Mouse (Mus musculus) embryonic stem cell, embryonic (primary cell): ENCODE data around the gene Ttc7b.

Experiments
- CTCF ChIA-PET, 4 experiments: fragments of 300-600 bp in 2 of 4; fragments of 350-600 bp in 2 of 4; sonication (Branson Sonifier 250); formaldehyde crosslinking; loops; one replicate each; lab custom pipeline; 2022; ENCODE audit warnings: inconsistent platforms in 2 of 4; lab: Charles Lee
- POLR2A ChIA-PET, 4 experiments: fragments of 300-600 bp in 2 of 4; fragments of 350-600 bp in 2 of 4; sonication (Branson Sonifier 250); formaldehyde crosslinking; loops; one replicate each; lab custom pipeline; 2022; ENCODE audit warnings: antibody characterized with exemption in 4 of 4, inconsistent platforms in 1 of 4; lab: Charles Lee

Ttc7b gene

GRCm38 (mm10) chr12:100456257-100456975 is 64.2 kb downstream of the Ttc7b start:
- ChIA-PET POLR2A (interaction anchor here in 1 of 4 experiments (0.6 kb wide), 1 partner anchor 353 kb away, joined by 3 read pairs; no protein-coding TSS in a partner anchor), CTCF (interaction anchor here in 3 of 4 experiments (0.8 to 1.5 kb wide), 4 partner anchors 23 to 325 kb away, joined by 3 to 7 read pairs (median 4); no protein-coding TSS in a partner anchor)

- ChIA-PET POLR2A (no interaction called here), CTCF (interaction anchor here in 3 of 4 experiments (0.8 to 1.5 kb wide), 4 partner anchors 24 to 324 kb away, joined by 3 to 7 read pairs (median 4); no protein-coding TSS in a partner anchor)
These were observed 65.2 kb downstream of the Ttc7b start for GRCm38 (mm10) chr12:100455453-100455852.

GRCm38 (mm10) chr12:100447701-100448277 is 72.8 kb downstream of the Ttc7b start:
- POLR2A ChIA-PET: interaction anchor here in 3 of 4 experiments (0.6 to 1.1 kb wide), 4 partner anchors 9 to 561 kb away, joined by 3 read pairs; no protein-coding TSS in a partner anchor
- CTCF ChIA-PET: interaction anchor here in 1 of 4 experiments (0.5 kb wide), 1 partner anchor 278 kb away, joined by 3 read pairs; no protein-coding TSS in a partner anchor

- ChIA-PET CTCF (interaction anchor here in 1 of 4 experiments (0.6 kb wide), 1 partner anchor 132 kb away, joined by 4 read pairs; no protein-coding TSS in a partner anchor), POLR2A (interaction anchor here in 1 of 4 experiments (1.0 kb wide), 1 partner anchor 32 kb away, joined by 3 read pairs; no protein-coding TSS in a partner anchor)
These were observed 73.5 kb downstream of the Ttc7b start for GRCm38 (mm10) chr12:100447161-100447560.

- CTCF ChIA-PET: no interaction called here
- POLR2A ChIA-PET: interaction anchor here in 2 of 4 experiments (0.7 kb wide), 2 partner anchors 214 to 260 kb away, joined by 3 read pairs; no protein-coding TSS in a partner anchor
These were observed 74.9 kb downstream of the Ttc7b start for GRCm38 (mm10) chr12:100445686-100446085.

GRCm38 (mm10) chr12:100445271-100445670 is 75.4 kb downstream of the Ttc7b start:
- ChIA-PET CTCF (no interaction called here), POLR2A (interaction anchor here in 1 of 4 experiments (0.7 kb wide), 1 partner anchor 260 kb away, joined by 3 read pairs; no protein-coding TSS in a partner anchor)

GRCm38 (mm10) chr12:100444671-100445165 is 75.9 kb downstream of the Ttc7b start:
- CTCF ChIA-PET: no interaction called here
- POLR2A ChIA-PET: interaction anchor here in 1 of 4 experiments (0.7 kb wide), 1 partner anchor 1622 kb away, joined by 3 read pairs; no protein-coding TSS in a partner anchor

GRCm38 (mm10) chr12:100443452-100443851 is 77.2 kb downstream of the Ttc7b start:
- CTCF ChIA-PET: interaction anchor here in 2 of 4 experiments (0.9 to 1.4 kb wide), 3 partner anchors 9 to 470 kb away, joined by 3 to 9 read pairs (median 3); no protein-coding TSS in a partner anchor

GRCm38 (mm10) chr12:100441609-100442008 is 79.0 kb downstream of the Ttc7b start:
- ChIA-PET CTCF (interaction anchor here in 3 of 4 experiments (0.6 to 0.9 kb wide), 3 partner anchors 39 to 276 kb away, joined by 3 to 5 read pairs (median 3); no protein-coding TSS in a partner anchor), POLR2A (interaction anchor here in 2 of 4 experiments (0.5 to 1.1 kb wide), 2 partner anchors 20 to 379 kb away, joined by 3 to 4 read pairs; no protein-coding TSS in a partner anchor)

More at GRCm38 (mm10) chr12:100443452-100443851, 77.2 kb downstream of the Ttc7b start:
- POLR2A ChIA-PET: interaction anchor here in 1 of 4 experiments (1.0 to 1.5 kb wide), 3 partner anchors 244 to 256 kb away, joined by 3 read pairs; partner anchors contain the start of gene Calm1

GRCm38 (mm10) chr12:100439883-100440282 is 80.7 kb downstream of the Ttc7b start:
- ChIA-PET CTCF (no interaction called here), POLR2A (interaction anchor here in 1 of 4 experiments (1.1 kb wide), 1 partner anchor 236 kb away, joined by 3 read pairs; no protein-coding TSS in a partner anchor)

- CTCF ChIA-PET: no interaction called here
- POLR2A ChIA-PET: interaction anchor here in 1 of 4 experiments (1.0 to 1.3 kb wide), 3 partner anchors 9 to 236 kb away, joined by 3 read pairs; no protein-coding TSS in a partner anchor
These were observed 81.4 kb downstream of the Ttc7b start for GRCm38 (mm10) chr12:100439145-100439755.

- CTCF ChIA-PET: no interaction called here
- POLR2A ChIA-PET: interaction anchor here in 1 of 4 experiments (1.0 to 1.3 kb wide), 2 partner anchors 9 to 12 kb away, joined by 3 read pairs; no protein-coding TSS in a partner anchor
These were observed 82.1 kb downstream of the Ttc7b start for GRCm38 (mm10) chr12:100438509-100438908.

GRCm38 (mm10) chr12:100437862-100438261 is 82.8 kb downstream of the Ttc7b start:
- ChIA-PET POLR2A (interaction anchor here in 1 of 4 experiments (1.3 kb wide), 1 partner anchor 12 kb away, joined by 3 read pairs; no protein-coding TSS in a partner anchor), CTCF (no interaction called here)

GRCm38 (mm10) chr12:100435763-100436162 is 84.9 kb downstream of the Ttc7b start:
- ChIA-PET CTCF (interaction anchor here in 1 of 4 experiments (0.7 kb wide), 1 partner anchor 74 kb away, joined by 3 read pairs; no protein-coding TSS in a partner anchor), POLR2A (interaction anchor here in 1 of 4 experiments (0.7 to 1.7 kb wide), 3 partner anchors 11 to 324 kb away, joined by 3 to 4 read pairs (median 4); no protein-coding TSS in a partner anchor)

GRCm38 (mm10) chr12:100431830-100432229 is 88.8 kb downstream of the Ttc7b start:
- POLR2A ChIA-PET: no interaction called here

GRCm38 (mm10) chr12:100429414-100430114 is 91.1 kb downstream of the Ttc7b start:
- POLR2A ChIA-PET: interaction anchor here in 1 of 4 experiments (0.6 to 1.7 kb wide), 4 partner anchors 13 to 92 kb away, joined by 3 read pairs; no protein-coding TSS in a partner anchor
- CTCF ChIA-PET: interaction anchor here in 2 of 4 experiments (0.9 to 1.0 kb wide), 2 partner anchors 50 to 243 kb away, joined by 3 read pairs; no protein-coding TSS in a partner anchor

More at GRCm38 (mm10) chr12:100431830-100432229, 88.8 kb downstream of the Ttc7b start:
- CTCF ChIA-PET: no interaction called here

- CTCF ChIA-PET: no interaction called here
- POLR2A ChIA-PET: no interaction called here
These were observed 92.4 kb downstream of the Ttc7b start for GRCm38 (mm10) chr12:100428183-100428582.
